Mouse (Mus musculus) midbrain, embryonic 15.5 days (tissue): ENCODE results near the gene Ccnl2. TPM values are rescaled to one million over a fixed set of nuclear protein-coding genes. Genes with fewer than 3 reads are reported as not detected.

Source experiments
- ATAC-seq: fragments of 200-750 bp; cut with Nextera tagmentation; replicated peaks from 2 replicates; pipeline ENCODE4 v1.8.0; 2017; ENCODE audit warnings: moderate TSS enrichment
- H3K27ac ChIP-seq: fragments of 300-500 bp; sonication (generic); 2 replicates; pipeline ENCODE4 v1.5.1; 2015; ENCODE audit warnings: mild to moderate bottlenecking, inconsistent platforms
- H3K27me3 ChIP-seq: fragments of 300-500 bp; sonication (generic); replicated peaks from 2 replicates; pipeline ENCODE4 v1.6.1; 2015; ENCODE audit warnings: inconsistent platforms
- H3K36me3 ChIP-seq: fragments of 300-500 bp; sonication (generic); replicated peaks from 2 replicates; pipeline ENCODE4 v1.6.1; 2015; ENCODE audit warnings: inconsistent platforms
- H3K4me1 ChIP-seq: fragments of 300-500 bp; sonication (generic); 2 replicates; pipeline ENCODE4 v1.6.1; 2015; ENCODE audit warnings: inconsistent platforms
- H3K4me2 ChIP-seq: fragments of 300-500 bp; sonication (generic); 2 replicates; pipeline ENCODE4 v1.6.1; 2015; ENCODE audit warnings: inconsistent platforms, mild to moderate bottlenecking, moderate library complexity
- H3K4me3 ChIP-seq: fragments of 300-500 bp; sonication (generic); 2 replicates; pipeline ENCODE4 v1.5.1; 2015; ENCODE audit warnings: mild to moderate bottlenecking, inconsistent platforms
- H3K9ac ChIP-seq: fragments of 300-500 bp; sonication (generic); 2 replicates; pipeline ENCODE4 v1.6.1; 2015; ENCODE audit warnings: mild to moderate bottlenecking, inconsistent platforms
- H3K9me3 ChIP-seq: fragments of 300-500 bp; sonication (generic); 2 replicates; pipeline ENCODE4 v1.6.1; 2016; ENCODE audit warnings: inconsistent platforms
- WGBS: fragments of 180-500 bp; shearing (Covaris S2); methylation state at CpG from one replicate; pipeline ENCODE4 v1.1.7; 2015; ENCODE audit warnings: mixed read lengths; 5-methylcytosine and 5-hydroxymethylcytosine counted together
- microRNA-seq: library from miRNA; unstranded; fragments of <30 nt; microRNA quantifications from one replicate; pipeline ENCODE4, GENCODE M21; 2016
- polyA plus RNA-seq: library from polyadenylated mRNA; unstranded; fragments of >200 nt; fragmentation: Nextera tagmentation; extraction: Ambion mirVana; gene quantifications from 2 replicates; pipeline ENCODE4 v1.2.1, GENCODE M21; 2015

Ccnl2 gene
- polyA plus RNA-seq, 1 experiment from 2014 or later, result 164 TPM

DNA sequence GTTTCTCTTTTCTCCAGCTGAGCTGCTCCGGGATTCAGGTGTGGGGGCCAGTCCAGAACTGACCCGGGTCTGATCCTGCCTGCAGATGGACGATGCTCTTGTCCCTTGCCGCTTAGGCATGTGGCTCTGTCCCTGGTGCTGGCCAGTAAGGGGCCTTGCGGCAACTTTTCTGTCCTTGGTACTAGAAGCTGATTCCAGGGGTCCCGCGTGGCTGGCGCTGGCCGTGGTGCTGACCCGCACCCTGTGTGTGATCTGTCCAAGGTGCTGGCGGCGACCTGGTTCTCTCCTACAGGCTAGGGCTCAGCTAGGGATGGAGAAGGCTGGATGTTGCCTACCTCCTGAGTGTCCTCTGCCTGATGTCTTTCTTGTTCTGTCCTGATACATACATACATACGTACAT is 47.0 kb downstream of the Ccnl2 start:
- H3K4me2 ChIP-seq, result no peak overlapping the region
- no peak overlapping the region for H3K4me3 ChIP-seq
- ATAC-seq, result no peak
- no peaks in the 10 kb centered on the region for H3K9me3 ChIP-seq
- WGBS, result 31% methylated on average over 13 of the region's 13 CpGs
- no peak overlapping the region for H3K27ac ChIP-seq
- H3K36me3 ChIP-seq, result peaks cover 38% of the 10 kb centered on the region
- no peaks in the 10 kb centered on the region for H3K27me3 ChIP-seq
- H3K4me1 ChIP-seq, result no peaks in the 10 kb centered on the region
- no peak overlapping the region for H3K9ac ChIP-seq

DNA sequence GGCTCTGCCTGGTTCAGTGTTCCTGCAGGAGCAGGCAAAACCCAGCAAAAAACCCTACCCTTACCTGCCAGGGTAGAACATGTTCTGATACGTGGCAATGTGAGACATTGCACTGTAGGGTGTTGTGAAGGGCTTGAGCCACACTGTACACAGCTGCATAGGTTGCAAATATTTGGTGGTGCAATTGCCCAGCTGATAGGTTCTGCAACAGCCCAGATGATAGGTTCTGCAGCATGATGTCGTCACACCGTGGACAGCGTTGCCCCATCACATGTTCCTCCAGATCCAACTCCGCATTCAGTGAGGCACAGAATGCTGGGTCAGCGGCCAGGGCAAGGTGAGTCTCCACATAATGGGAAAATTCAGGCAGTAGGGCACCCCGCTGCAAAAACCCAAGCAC is 49.5 kb downstream of the Ccnl2 start:
- Histone ChIP-seq H3K4me3 (no peak overlapping the region), H3K27ac (no peak overlapping the region), H3K9ac (no peak overlapping the region), H3K9me3 (no peaks in the 10 kb centered on the region), H3K4me2 (no peak overlapping the region), H3K36me3 (peaks cover 26% of the 10 kb centered on the region), H3K27me3 (no peaks in the 10 kb centered on the region), H3K4me1 (no peaks in the 10 kb centered on the region)
- 90% methylated on average over 7 of the region's 7 CpGs for WGBS
- ATAC-seq, result no peak; the same call in 1 of the 2 replicates

DNA sequence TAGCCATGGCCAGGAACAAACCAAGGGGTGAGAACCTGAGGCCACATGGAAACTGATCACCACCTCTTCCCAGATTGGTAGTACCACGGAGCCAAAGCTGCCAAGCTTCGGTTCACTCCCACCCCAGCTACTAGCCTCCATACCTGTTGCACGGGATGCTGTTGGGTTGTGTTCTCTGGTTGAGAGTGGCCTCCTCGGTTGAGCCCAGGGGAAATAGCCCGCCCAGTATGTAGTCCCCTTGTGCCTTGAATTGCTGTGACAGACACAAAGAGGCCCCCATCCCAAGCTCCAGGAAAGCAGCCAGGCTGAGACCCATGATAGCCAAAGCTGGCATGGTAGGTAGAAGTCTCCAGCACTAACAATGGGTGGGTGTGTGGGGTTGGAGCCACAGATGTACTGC is 50.7 kb downstream of the Ccnl2 start, which contains the start of gene Tas1r3:
Tas1r3 (minus strand) TSS at position 362 of the 400 bp plus-strand sequence.
- H3K4me1 ChIP-seq, result no peaks in the 10 kb centered on the region; the same call in 1 of the 2 replicates
- no peak within 1 kb of the TSS for H3K27ac ChIP-seq
- no peaks in the 10 kb centered on the region for H3K9me3 ChIP-seq
- no peak within 1 kb of the TSS for H3K4me3 ChIP-seq
- ATAC-seq, result no peak
- peaks cover 23% of the 10 kb centered on the region for H3K36me3 ChIP-seq
- no peak within 1 kb of the TSS for H3K4me2 ChIP-seq
- no peak within 1 kb of the TSS for H3K9ac ChIP-seq
- WGBS, result 77% methylated on average over 5 of the region's 5 CpGs
- H3K27me3 ChIP-seq, result no peaks in the 10 kb centered on the region

DNA sequence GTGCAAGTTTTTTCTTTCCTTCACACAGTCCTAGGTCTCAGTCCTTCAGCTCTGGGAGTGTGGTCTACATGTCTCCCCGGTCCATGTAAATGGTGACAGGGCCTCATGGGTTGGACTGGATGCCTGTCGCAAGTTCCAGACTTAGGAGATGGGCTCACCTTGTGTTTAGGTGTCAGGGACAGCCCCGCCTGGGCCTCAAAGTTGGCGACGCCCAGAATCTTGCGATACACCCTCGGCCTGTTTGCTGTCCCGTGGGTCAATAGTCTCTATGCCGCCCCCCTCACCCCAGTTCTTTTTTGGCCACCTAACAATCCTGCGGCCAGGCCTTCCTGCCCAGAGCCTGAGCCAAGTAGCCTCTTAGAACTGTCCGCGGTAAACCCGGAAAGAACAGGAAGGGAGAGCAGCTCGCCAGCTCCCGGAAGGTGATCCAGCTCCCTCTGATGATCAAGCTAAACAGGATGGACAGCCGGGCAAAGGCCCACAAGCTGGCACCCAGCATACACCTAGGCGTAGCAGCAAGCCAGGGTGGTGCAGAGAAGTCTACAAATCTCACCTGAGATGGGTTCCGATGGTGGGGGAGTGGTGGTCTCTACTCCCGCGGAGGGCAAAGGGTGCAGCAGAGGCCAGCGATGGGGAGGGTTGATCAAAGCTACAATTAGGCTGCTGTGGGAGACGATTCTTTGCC is 56.5 kb downstream of the Ccnl2 start:
- peak; percentile 76; the same call in 1 of the 2 replicates for ATAC-seq
- Histone ChIP-seq H3K4me1 (peaks cover 26% of the 10 kb centered on the region), H3K9me3 (no peaks in the 10 kb centered on the region), H3K9ac (peak overlapping the region; percentile 85), H3K27me3 (no peaks in the 10 kb centered on the region), H3K36me3 (peaks cover 30% of the 10 kb centered on the region), H3K4me3 (peak overlapping the region; percentile 86), H3K27ac (peak overlapping the region; percentile 73), H3K4me2 (peak overlapping the region; percentile 97)
- WGBS, result 11% methylated on average over 22 of the region's 22 CpGs

DNA sequence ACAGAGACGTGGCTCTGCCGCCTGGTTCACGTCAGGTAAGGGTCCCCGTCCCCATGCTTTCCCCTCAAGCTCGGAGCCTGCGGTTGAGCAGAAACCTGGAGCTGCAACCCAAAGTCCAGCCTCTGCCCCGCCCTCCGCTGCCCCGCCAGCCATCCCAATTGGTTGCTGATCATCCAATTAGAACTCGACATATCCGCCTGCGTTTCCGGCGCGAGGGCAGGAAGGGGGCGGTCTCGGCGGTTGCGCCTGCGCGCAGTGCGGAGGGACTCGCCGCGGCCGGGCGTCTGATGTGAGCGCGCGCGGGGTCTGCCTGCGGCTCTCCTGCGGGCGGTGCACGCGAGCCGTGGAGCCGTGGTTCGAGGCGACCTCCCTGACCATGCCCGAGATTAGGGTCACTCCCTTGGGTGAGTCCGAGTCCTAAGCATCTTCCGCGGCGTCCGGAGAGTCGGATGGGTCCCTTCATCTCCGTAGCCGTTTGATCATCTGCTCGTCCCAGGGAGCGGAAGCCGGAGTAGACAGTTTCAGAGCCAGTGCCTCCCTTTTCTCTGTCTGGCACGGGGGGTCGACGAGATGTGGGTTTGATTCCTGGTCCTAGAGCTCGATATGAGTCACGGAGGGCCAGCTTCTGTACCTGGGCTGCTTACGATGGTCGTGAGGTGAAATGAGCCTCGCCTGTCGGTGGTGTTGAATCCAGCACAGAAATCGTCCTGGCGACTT is 57.2 kb downstream of the Ccnl2 start, which contains the start of the genes Cptp and Ints11:
Cptp (minus strand) TSS at position 124 of the 717 bp plus-strand sequence.
Ints11 (plus strand) TSS at position 230 of the 717 bp plus-strand sequence.
- Histone ChIP-seq H3K4me3 (peak within 1 kb of the TSS; percentile 86), H3K4me1 (peaks cover 26% of the 10 kb centered on the region), H3K27ac (peak within 1 kb of the TSS; percentile 73), H3K36me3 (peaks cover 32% of the 10 kb centered on the region), H3K4me2 (peak within 1 kb of the TSS; percentile 97), H3K27me3 (no peaks in the 10 kb centered on the region), H3K9me3 (no peaks in the 10 kb centered on the region), H3K9ac (peak within 1 kb of the TSS; percentile 85)
- peak; percentile 96 for ATAC-seq
- under 1% methylated on average over 63 of the region's 63 CpGs for WGBS

DNA sequence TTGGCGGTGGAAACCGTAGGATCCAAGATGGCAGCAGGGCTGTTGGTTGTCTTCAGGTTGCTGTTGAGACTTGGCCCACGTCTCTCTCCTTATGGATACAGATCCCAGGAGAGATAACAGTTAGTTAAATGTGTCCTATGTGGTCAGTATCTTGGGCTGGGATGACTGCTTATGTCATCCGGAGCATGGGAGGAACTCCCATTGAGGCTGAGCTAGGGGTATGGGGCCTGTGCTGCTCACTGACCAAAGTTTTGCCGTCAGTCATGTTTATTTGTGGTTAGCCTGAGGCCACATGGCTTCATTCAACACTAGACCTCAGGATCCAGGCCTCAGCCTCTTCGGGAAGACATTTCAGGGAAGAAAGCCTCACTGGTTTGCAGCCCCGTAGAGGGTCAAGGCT is 59.1 kb downstream of the Ccnl2 start:
- ATAC-seq, result no peak
- Histone ChIP-seq H3K9me3 (no peaks in the 10 kb centered on the region), H3K27me3 (no peaks in the 10 kb centered on the region), H3K36me3 (peaks cover 36% of the 10 kb centered on the region), H3K9ac (no peak overlapping the region), H3K4me1 (peaks cover 26% of the 10 kb centered on the region), H3K4me3 (no peak overlapping the region), H3K4me2 (no peak overlapping the region), H3K27ac (no peak overlapping the region)
- 95% methylated on average over 7 of the region's 7 CpGs for WGBS

Small RNA genes lying within 50 kb of the gene (microRNA-seq; reads per million reads assigned to microRNA genes)
- not detected for gene Gm27743

Other genes with a start within 250 kb of the Ccnl2 start
- 15.3 and 17.5 TPM in 2 replicates for gene Slc35e2, start 211.1 kb upstream of the Ccnl2 start, polyA plus RNA-seq
- gene Cdk11b, start 187.6 kb upstream of the Ccnl2 start, polyA plus RNA-seq, result 54.6 and 56.2 TPM in 2 replicates
- not detected in 2 replicates for gene Gm10563, start 167.1 kb upstream of the Ccnl2 start, polyA plus RNA-seq
- gene Mmp23, start 159.1 kb upstream of the Ccnl2 start, polyA plus RNA-seq, result 3.8 and 5.5 TPM in 2 replicates
- gene Mib2, start 143.3 kb upstream of the Ccnl2 start, polyA plus RNA-seq, result 61.0 and 62.1 TPM in 2 replicates
- 15.7 and 17.1 TPM in 2 replicates for gene Fndc10, start 118.1 kb upstream of the Ccnl2 start, polyA plus RNA-seq
- gene Ssu72, start 107.7 kb upstream of the Ccnl2 start, polyA plus RNA-seq, result 151 and 155 TPM in 2 replicates
- gene Tmem240, start 77.7 kb upstream of the Ccnl2 start, polyA plus RNA-seq, result 24.8 and 24.9 TPM in 2 replicates
- gene Atad3a, start 51.4 kb upstream of the Ccnl2 start, polyA plus RNA-seq, result 93.4 and 99.2 TPM in 2 replicates
- gene Vwa1, start 37.8 kb upstream of the Ccnl2 start, polyA plus RNA-seq, result 31.5 and 33.5 TPM in 2 replicates
- gene Tmem88b, start 26.6 kb upstream of the Ccnl2 start, polyA plus RNA-seq, result 0.93 and 1.2 TPM in 2 replicates
- not detected in 2 replicates for gene Ankrd65, start 22.1 kb upstream of the Ccnl2 start, polyA plus RNA-seq
- 242 and 244 TPM in 2 replicates for gene Mrpl20, start 9.6 kb upstream of the Ccnl2 start, polyA plus RNA-seq
- 128 and 129 TPM in 2 replicates for gene Aurkaip1, start 18.8 kb downstream of the Ccnl2 start, polyA plus RNA-seq
- 23.4 and 32.6 TPM in 2 replicates for gene Mxra8, start 27.2 kb downstream of the Ccnl2 start, polyA plus RNA-seq
- gene Dvl1, start 34.9 kb downstream of the Ccnl2 start, polyA plus RNA-seq, result 30.9 and 37.0 TPM in 2 replicates
- gene Tas1r3, start 50.9 kb downstream of the Ccnl2 start, polyA plus RNA-seq, result 0.61 and 0.72 TPM in 2 replicates
- 28.1 and 29.1 TPM in 2 replicates for gene Cptp, start 57.0 kb downstream of the Ccnl2 start, polyA plus RNA-seq
- 80.6 and 83.6 TPM in 2 replicates for gene Ints11, start 57.1 kb downstream of the Ccnl2 start, polyA plus RNA-seq
- 60.1 and 66.6 TPM in 2 replicates for gene Pusl1, start 79.3 kb downstream of the Ccnl2 start, polyA plus RNA-seq
- gene Acap3, start 79.3 kb downstream of the Ccnl2 start, polyA plus RNA-seq, result 88.3 and 89.8 TPM in 2 replicates
- 115 and 118 TPM in 2 replicates for gene Ube2j2, start 131.3 kb downstream of the Ccnl2 start, polyA plus RNA-seq
- 6.8 and 9.5 TPM in 2 replicates for gene C1qtnf12, start 149.8 kb downstream of the Ccnl2 start, polyA plus RNA-seq
- gene B3galt6, start 180.2 kb downstream of the Ccnl2 start, polyA plus RNA-seq, result 38.5 and 38.9 TPM in 2 replicates
- gene Sdf4, start 180.4 kb downstream of the Ccnl2 start, polyA plus RNA-seq, result 113 and 118 TPM in 2 replicates
- gene Tnfrsf4, start 201.4 kb downstream of the Ccnl2 start, polyA plus RNA-seq, result 0.56 and 0.83 TPM in 2 replicates
- gene Tnfrsf18, start 213.7 kb downstream of the Ccnl2 start, polyA plus RNA-seq, result 3.2 and 3.6 TPM in 2 replicates
- gene Ttll10, start 246.9 kb downstream of the Ccnl2 start, polyA plus RNA-seq, result not detected in 2 replicates